Mouse (Mus musculus): ENCODE data around the gene Gm4303.
"Not testable (repeated sequence)": the region's sequence is repeated elsewhere in the genome, so short reads cannot be mapped to it uniquely, and the experiment has no call there.

GRCm38 (mm10) chr10:100340536-100340935 lies 5.2 kb upstream of the Gm4303 start, which contains the start of gene Gm4302:
- TF ChIP-seq GATA1, TAL1 (IDR thresholded peaks at IDR 0.05; ENCODE audit: low read length): not testable (repeated sequence)

Measured in erythroblast, embryonic 14.5 days (primary cell).